Mouse (Mus musculus) neural tube, embryonic 14.5 days (tissue): ENCODE results near the gene Rab3d. TPM values are rescaled to one million over a fixed set of nuclear protein-coding genes. Genes with fewer than 3 reads are reported as not detected.
"Not testable (repeated sequence)": the region's sequence is repeated elsewhere in the genome, so short reads cannot be mapped to it uniquely, and the experiment has no call there.

Experiments
- ATAC-seq: fragments of 200-750 bp; cut with Nextera tagmentation; 2 replicates; pipeline ENCODE4 v1.8.0; 2017; ENCODE audit warnings: low read depth, mild to moderate bottlenecking, moderate TSS enrichment, moderate library complexity
- H3K27ac ChIP-seq: fragments of 300-500 bp; sonication (generic); 2 replicates; pipeline ENCODE4 v1.5.1; 2014; ENCODE audit warnings: low read depth, mild to moderate bottlenecking, control low read depth, low read length, moderate library complexity, mixed read lengths
- H3K27me3 ChIP-seq: fragments of 300-500 bp; sonication (generic); 2 replicates; pipeline ENCODE4 v1.6.1; 2014; ENCODE audit warnings: low read length; ENCODE audit not compliant: control insufficient read depth, insufficient read depth
- H3K36me3 ChIP-seq: fragments of 300-500 bp; sonication (generic); 2 replicates; pipeline ENCODE4 v1.6.1; 2014; ENCODE audit warnings: low read length, mixed read lengths; ENCODE audit not compliant: control insufficient read depth, insufficient read depth
- H3K4me1 ChIP-seq: fragments of 300-500 bp; sonication (generic); 2 replicates; pipeline ENCODE4 v1.6.1; 2014; ENCODE audit warnings: low read length; ENCODE audit not compliant: control insufficient read depth, insufficient read depth
- H3K4me2 ChIP-seq: fragments of 300-500 bp; sonication (generic); 2 replicates; pipeline ENCODE4 v1.6.1; 2014; ENCODE audit warnings: mild to moderate bottlenecking, low read depth, low read length, control low read depth
- H3K4me3 ChIP-seq: fragments of 300-500 bp; sonication (generic); 2 replicates; pipeline ENCODE4 v1.5.1; 2014; ENCODE audit warnings: low read depth, low read length, control low read depth, mixed read lengths
- H3K9ac ChIP-seq: fragments of 300-500 bp; sonication (generic); replicated peaks from 2 replicates; pipeline ENCODE4 v1.6.1; 2014; ENCODE audit warnings: low read depth, mild to moderate bottlenecking, control low read depth, low read length, mixed read lengths
- H3K9me3 ChIP-seq: fragments of 300-500 bp; sonication (generic); 2 replicates; pipeline ENCODE4 v1.6.1; 2016; ENCODE audit warnings: low read length; ENCODE audit not compliant: control insufficient read depth
- WGBS: fragments of 180-500 bp; shearing (Covaris S2); extraction: QIAGEN DNeasy Blood & Tissue Kit; methylation state at CpG from one replicate; pipeline ENCODE4 v1.1.7; 2014; 5-methylcytosine and 5-hydroxymethylcytosine counted together
- polyA plus RNA-seq: library from polyadenylated mRNA; unstranded; fragments of >200 nt; fragmentation: Nextera tagmentation; extraction: Ambion mirVana; gene quantifications from 2 replicates; pipeline ENCODE4 v1.2.1, GENCODE M21; 2014

Gene Rab3d
- polyA plus RNA-seq, 1 experiment from 2014 or later, result 12.0 TPM

DNA sequence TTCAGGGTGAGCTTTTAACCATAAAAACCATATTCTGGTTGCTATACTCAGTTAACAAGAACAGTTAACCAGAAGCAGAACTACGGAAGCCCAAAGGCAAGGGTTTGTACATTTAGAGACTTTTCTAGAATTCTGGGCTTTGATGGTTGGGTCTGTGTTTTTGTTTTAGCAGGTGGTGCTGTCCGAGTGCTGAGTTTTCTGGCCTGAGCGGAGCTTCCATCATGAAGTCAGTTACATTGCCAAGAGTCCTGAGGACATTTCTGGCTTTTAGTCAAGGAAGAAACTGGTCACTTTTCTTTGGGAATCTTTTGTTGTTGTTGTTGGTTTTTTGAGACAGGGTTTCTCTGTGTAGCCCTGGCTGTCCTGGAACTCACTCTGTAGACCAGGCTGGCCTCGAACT lies 14.0 kb downstream of the Rab3d start:
- Histone ChIP-seq H3K4me1 (no peaks in the 10 kb centered on the region), H3K4me3 (no peak overlapping the region), H3K27ac (no peak overlapping the region), H3K9me3 (no peaks in the 10 kb centered on the region), H3K4me2 (no peak overlapping the region), H3K27me3 (no peaks in the 10 kb centered on the region), H3K36me3 (no peaks in the 10 kb centered on the region), H3K9ac (no peak overlapping the region)
- no peak for ATAC-seq
- 92% methylated on average over 4 of the region's 4 CpGs for WGBS

GRCm38 (mm10) chr9:21901223-21901820 lies 16.7 kb downstream of the Rab3d start:
- peak overlapping the region; percentile 29; the same call in 1 of the 2 replicates for H3K9ac ChIP-seq
- 13% methylated on average over 10 of the region's 10 CpGs for whole genome bisulfite sequencing

GRCm38 (mm10) chr9:21889229-21889628 lies 28.8 kb downstream of the Rab3d start:
- H3K36me3 ChIP-seq, result no peaks in the 10 kb centered on the region
- WGBS, result 66% methylated on average over 3 of the region's 3 CpGs
- no peak overlapping the region for H3K9ac ChIP-seq

More at GRCm38 (mm10) chr9:21901223-21901820, 16.7 kb downstream of the Rab3d start:
- Histone ChIP-seq H3K27ac (no peak overlapping the region), H3K4me1 (no peaks in the 10 kb centered on the region), H3K4me2 (peak overlapping the region; percentile 55), H3K27me3 (no peaks in the 10 kb centered on the region), H3K36me3 (no peaks in the 10 kb centered on the region), H3K4me3 (peak overlapping the region; percentile 37), H3K9me3 (no peaks in the 10 kb centered on the region)
- ATAC-seq, result peak; percentile 91

GRCm38 (mm10) chr9:21876601-21877000 lies 41.4 kb downstream of the Rab3d start:
- no peaks in the 10 kb centered on the region for H3K9me3 ChIP-seq
- no peak overlapping the region for H3K27ac ChIP-seq
- no peaks in the 10 kb centered on the region for H3K36me3 ChIP-seq
- WGBS, result 58% methylated on average over 3 of the region's 3 CpGs
- no peak overlapping the region for H3K4me2 ChIP-seq
- no peak overlapping the region for H3K4me3 ChIP-seq
- no peaks in the 10 kb centered on the region for H3K27me3 ChIP-seq
- H3K4me1 ChIP-seq, result no peaks in the 10 kb centered on the region
- no peak for ATAC-seq
- H3K9ac ChIP-seq, result no peak overlapping the region

More at GRCm38 (mm10) chr9:21889229-21889628, 28.8 kb downstream of the Rab3d start:
- no peaks in the 10 kb centered on the region for H3K4me1 ChIP-seq
- H3K4me3 ChIP-seq, result no peak overlapping the region
- H3K27me3 ChIP-seq, result no peaks in the 10 kb centered on the region
- H3K9me3 ChIP-seq, result no peaks in the 10 kb centered on the region
- ATAC-seq, result no peak
- H3K4me2 ChIP-seq, result no peak overlapping the region
- no peak overlapping the region for H3K27ac ChIP-seq

- Histone ChIP-seq H3K4me1 (no peaks in the 10 kb centered on the region), H3K4me2 (no peak overlapping the region), H3K9ac (no peak overlapping the region), H3K36me3 (no peaks in the 10 kb centered on the region), H3K4me3 (no peak overlapping the region), H3K27ac (no peak overlapping the region), H3K9me3 (no peaks in the 10 kb centered on the region), H3K27me3 (no peaks in the 10 kb centered on the region)
- ATAC-seq, result no peak
- WGBS, result 69% methylated on average over 4 of the region's 4 CpGs
Measured at GRCm38 (mm10) chr9:21872204-21872603, 45.8 kb downstream of the Rab3d start.

- H3K9ac ChIP-seq, result no peak overlapping the region
- no peak overlapping the region for H3K27ac ChIP-seq
- 14% methylated on average over 20 of the region's 20 CpGs for WGBS
- H3K4me2 ChIP-seq, result peak overlapping the region; percentile 32
- no peaks in the 10 kb centered on the region for H3K4me1 ChIP-seq
- H3K9me3 ChIP-seq, result no peaks in the 10 kb centered on the region
- ATAC-seq, result peak; percentile 65; the same call in 1 of the 2 replicates
- H3K4me3 ChIP-seq, result no peak overlapping the region; the same call in 1 of the 2 replicates
- no peaks in the 10 kb centered on the region for H3K27me3 ChIP-seq
- no peaks in the 10 kb centered on the region for H3K36me3 ChIP-seq
Measured at GRCm38 (mm10) chr9:21870879-21871524, 47.0 kb downstream of the Rab3d start.

- H3K27ac ChIP-seq, H3K4me3 ChIP-seq, H3K9ac ChIP-seq, H3K36me3 ChIP-seq, H3K9me3 ChIP-seq, ATAC-seq, H3K4me1 ChIP-seq, H3K4me2 ChIP-seq, H3K27me3 ChIP-seq: not testable (repeated sequence)
- WGBS, result 56% methylated on average over 7 of the region's 7 CpGs
Measured at GRCm38 (mm10) chr9:21869290-21869689, 48.7 kb downstream of the Rab3d start.

GRCm38 (mm10) chr9:21867726-21868125 lies 50.3 kb downstream of the Rab3d start:
- Histone ChIP-seq H3K4me1 (no peaks in the 10 kb centered on the region), H3K9me3 (no peaks in the 10 kb centered on the region), H3K4me2 (no peak overlapping the region), H3K9ac (no peak overlapping the region), H3K4me3 (no peak overlapping the region), H3K36me3 (no peaks in the 10 kb centered on the region), H3K27ac (no peak overlapping the region), H3K27me3 (no peaks in the 10 kb centered on the region)
- no peak for ATAC-seq
- 87% methylated on average over 3 of the region's 3 CpGs for WGBS

GRCm38 (mm10) chr9:21866641-21867040 lies 51.4 kb downstream of the Rab3d start:
- WGBS, result 56% methylated on average over 2 of the region's 2 CpGs
- no peak overlapping the region for H3K9ac ChIP-seq
- no peaks in the 10 kb centered on the region for H3K36me3 ChIP-seq
- H3K9me3 ChIP-seq, result no peaks in the 10 kb centered on the region
- H3K4me1 ChIP-seq, result no peaks in the 10 kb centered on the region
- H3K4me3 ChIP-seq, result no peak overlapping the region
- no peak overlapping the region for H3K27ac ChIP-seq
- ATAC-seq, result no peak
- no peaks in the 10 kb centered on the region for H3K27me3 ChIP-seq
- no peak overlapping the region for H3K4me2 ChIP-seq
